Mouse (Mus musculus) spleen, adult 12 weeks (tissue): ENCODE measurements around the gene Zcchc17.

ENCODE experiments used
- DNase-seq: peaks from one replicate; pipeline ENCODE4 v3.0.0; 2022; ENCODE audit warnings: low spot score

The Zcchc17 gene

GRCm38 (mm10) chr4:130283826-130284225 lies 75.9 kb downstream of the Zcchc17 start:
- no peak for DNase-seq

DNA sequence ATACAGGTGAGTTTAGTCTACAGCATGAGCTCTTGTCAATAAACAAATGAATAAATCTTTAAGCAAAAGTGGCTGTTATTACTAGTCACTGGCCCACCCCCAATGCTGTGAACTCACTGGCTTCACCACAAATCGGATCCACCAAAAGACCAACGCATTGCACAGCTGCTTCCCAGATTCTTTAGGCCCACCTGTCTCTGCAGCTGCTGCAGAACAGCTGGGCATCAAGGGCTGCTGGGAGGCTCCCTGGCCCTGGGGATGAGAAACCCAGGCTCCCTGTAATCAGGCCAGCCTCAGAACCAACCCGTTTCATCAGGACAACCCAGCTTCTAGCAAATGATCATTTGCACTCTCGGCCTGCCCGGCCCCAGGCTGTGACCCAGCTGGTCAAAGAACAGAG lies 76.9 kb downstream of the Zcchc17 start:
- no peak for DNase-seq

DNA sequence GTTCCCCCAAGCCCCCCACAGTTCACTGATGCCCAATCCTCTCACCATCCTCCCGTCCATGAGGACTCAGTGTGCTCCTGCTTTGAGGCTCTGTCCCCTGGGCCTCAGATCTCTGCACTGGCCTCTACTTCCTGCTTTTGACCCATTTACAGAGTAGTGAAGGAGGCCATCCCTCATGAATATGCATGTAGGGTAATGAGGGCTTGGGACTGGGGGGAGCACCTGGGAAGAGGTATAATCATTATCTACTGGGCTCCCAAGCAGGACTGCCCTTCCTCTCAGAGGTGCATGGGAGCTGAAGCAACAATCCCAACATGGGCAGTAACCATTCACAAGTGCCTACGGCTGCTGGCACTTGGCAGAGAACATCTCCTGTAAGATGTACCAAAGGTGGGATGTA lies 80.6 kb downstream of the Zcchc17 start, which contains the start of gene Serinc2:
Serinc2 (minus strand) TSS at position 101 of the 400 bp plus-strand sequence.
- no peak for DNase-seq

DNA sequence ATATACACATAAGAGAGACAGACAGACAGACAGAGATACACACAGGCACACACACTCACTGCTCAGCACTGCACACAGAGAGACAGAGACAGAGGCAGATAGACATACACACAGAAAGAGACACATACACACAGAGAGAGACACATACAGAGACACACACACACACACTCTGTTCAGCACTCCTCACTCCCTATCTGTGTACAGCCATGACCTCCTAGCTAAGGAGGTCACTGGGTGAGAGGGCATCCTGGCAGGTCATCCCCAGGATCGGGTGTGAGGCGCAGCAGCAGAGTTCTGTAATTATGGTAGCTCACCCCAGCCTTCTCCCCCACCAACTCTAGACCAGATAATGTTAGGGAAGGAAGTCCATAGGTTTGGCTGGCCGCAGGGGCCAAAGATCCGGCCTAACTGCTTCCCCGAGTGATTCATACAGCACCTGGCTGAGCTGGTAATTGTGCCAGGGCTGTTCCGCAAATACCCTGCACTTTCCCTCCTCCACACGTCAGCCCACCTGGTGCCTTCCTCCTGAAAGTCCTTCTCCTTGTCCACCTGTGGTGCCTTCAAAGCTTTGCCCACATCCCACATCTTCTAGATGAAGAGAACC lies 83.1 kb downstream of the Zcchc17 start:
- DNase-seq: no peak

GRCm38 (mm10) chr4:130275823-130276105 lies 84.0 kb downstream of the Zcchc17 start:
- no peak for DNase-seq

DNA sequence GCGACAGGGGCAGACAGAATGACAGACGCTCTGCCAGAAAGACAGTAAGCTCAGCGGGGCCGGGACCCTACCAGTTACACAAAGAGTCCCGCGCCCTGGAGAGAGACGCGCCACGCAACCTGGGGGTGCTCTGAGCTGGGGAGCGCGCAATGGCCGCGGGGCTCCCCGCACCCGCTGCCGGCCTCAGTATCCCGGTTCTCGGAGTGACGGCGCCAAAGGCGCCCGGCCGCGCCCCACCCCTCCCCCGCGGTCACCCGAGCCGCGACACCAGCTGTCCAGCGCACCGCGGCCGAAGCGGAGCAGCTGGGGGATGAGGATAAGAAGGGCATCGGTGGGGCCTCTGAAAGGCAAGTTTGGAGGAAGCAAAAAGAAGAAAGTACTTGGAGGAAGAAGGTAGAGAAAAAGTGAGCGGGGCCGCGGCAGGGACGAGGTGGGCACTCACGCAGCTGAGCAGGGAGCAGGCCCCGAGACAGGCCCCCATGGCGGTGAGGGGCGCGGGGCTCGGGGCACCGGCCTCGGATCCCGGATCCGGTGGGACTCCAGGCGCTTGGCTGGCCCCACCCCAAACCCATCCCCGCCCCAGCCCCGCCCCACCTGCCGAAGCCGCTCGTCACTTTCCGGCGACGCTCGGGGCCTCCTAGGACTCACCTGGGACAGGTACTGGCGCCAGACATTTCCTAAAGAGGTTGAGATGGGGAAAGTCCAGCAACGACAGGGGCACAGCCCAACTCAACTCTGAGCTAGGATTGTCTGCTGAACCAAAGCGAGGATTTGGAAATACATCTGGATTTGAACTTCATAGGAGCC lies 84.5 kb downstream of the Zcchc17 start:
- no peak for DNase-seq

GRCm38 (mm10) chr4:130274346-130275015 lies 85.3 kb downstream of the Zcchc17 start:
- no peak for DNase-seq

- no peak for DNase-seq
These were observed 85.9 kb downstream of the Zcchc17 start for GRCm38 (mm10) chr4:130273698-130274345.

GRCm38 (mm10) chr4:130270611-130271347 lies 89.0 kb downstream of the Zcchc17 start:
- DNase-seq: no peak

DNA sequence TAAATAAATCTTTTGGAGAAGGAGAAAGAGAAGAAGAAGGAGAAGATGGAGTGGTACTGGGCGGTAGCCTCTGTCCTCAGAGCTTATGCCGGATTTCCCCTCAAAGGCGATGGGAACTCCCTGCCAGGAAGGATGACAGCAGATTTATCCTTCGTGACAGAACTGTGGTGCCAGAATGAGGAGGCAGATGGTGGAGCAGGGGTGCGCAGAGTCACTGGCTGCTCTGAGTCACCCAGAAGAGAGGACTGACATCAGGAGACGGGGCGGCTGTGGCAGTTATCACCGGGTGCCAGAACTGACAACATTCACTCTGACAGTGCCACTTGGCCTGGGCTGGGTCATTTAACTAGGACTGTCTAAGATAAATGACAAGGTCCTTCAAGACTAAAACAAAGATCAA lies 89.7 kb downstream of the Zcchc17 start:
- DNase-seq: no peak

GRCm38 (mm10) chr4:130268736-130269135 lies 91.0 kb downstream of the Zcchc17 start:
- DNase-seq: no peak

DNA sequence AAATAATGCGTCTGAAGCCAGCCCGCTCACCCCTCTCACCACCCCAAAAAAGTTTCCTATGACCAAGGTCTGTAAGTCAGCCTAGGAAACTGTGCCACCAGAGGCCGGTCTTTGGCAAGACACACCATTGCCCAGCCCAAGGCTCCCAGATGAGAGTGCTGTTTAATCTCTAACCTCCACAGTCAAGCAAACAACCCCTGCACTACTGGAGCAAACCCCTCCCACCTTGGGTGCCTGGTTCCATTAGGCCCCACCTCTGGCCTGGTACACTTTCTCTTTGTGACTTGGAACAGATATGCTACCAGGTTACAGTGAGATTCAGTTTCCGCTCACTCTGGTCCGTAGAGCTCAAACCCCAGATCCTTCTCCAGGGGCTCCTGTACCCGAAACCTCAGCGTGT lies 92.7 kb downstream of the Zcchc17 start:
- DNase-seq: no peak

DNA sequence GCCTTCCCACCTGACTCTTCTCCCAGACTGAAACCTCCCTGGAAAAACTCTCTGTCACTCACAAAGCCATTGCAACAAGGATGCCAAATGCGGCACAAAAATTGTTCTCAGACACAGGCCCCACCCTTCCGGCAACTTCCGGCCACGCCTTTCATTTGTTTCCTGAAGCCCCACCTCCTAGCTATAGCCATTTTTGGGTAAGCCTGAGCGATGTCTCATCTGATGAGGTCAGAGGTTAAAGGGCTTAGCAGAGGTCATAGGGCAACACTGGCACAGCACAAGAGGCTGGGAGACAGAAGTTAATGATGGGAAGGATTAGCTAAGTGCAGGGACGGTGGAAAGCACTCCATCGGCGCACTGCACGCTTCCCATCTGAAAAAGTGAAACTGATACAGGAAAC lies 93.1 kb downstream of the Zcchc17 start:
- no peak for DNase-seq
